8 mouse cellular contexts compared by ENCODE assay signal in the genomic region with DNA sequence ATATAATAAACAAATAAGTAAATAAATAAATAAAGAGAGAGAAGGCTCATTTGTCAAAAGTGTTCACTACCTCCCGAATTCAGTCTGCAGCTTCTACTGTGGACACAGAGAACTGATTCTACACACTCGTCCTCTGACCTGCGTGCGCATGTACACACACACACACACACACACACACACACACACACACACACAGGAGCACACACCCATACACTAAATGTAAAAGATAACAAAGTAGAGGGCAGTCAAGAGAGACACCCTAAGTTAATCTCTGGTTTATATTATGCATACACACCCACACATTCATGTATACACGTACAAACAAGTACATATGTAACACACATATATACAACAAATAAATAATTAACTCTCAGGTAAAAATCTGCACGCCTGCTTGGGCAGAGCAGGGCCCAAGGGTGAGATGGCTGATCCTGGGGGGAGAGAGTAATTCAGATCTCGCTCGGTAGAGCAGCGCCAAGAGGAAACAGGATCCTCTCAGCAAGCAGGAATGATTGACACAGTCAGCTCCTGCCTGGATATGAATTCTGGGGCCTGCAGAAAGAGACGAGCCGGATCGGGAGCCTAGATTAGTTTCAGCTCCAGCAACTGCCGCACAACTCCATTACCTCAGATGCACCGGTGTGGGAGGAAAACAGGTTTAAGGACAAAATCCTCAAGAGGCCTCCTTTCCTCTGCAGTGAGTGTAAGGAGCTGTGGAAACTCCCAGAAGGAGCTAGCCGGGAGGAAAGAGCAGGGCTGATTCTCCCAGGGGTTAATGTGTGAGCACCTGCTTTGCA. TPM values are rescaled to one million over a fixed set of nuclear protein-coding genes. Genes with fewer than 3 reads are reported as not detected.
DNase-seq lines count a peak whose midpoint lies in the region; ATAC-seq and TF ChIP-seq lines count a peak whose summit lies in the region.
"Had no signal": no experiment of that assay in that cellular context is flagged by ENCODE, and none has a peak within 500 bp of the region (broad histone marks: within the 10 kb centered on the region; RNA-seq: fewer than 3 reads in every experiment).

No protein-coding gene starts in this region.

- no peaks in the 10 kb centered on the region for H3K36me3 ChIP-seq in lung, embryonic 15.5 days
- no peaks in the 10 kb centered on the region for H3K36me3 ChIP-seq in forebrain, embryonic 11.5 days (ENCODE audit: control insufficient read depth, insufficient read depth, low read length)
- H3K36me3 ChIP-seq in limb, embryonic 13.5 days, result no peaks in the 10 kb centered on the region

- H3K4me3 ChIP-seq in lung, embryonic 15.5 days, result no peak overlapping the region
- H3K4me3 ChIP-seq in lung, adult 2 months (replicated peaks; ENCODE audit: extremely low read depth, low read depth, low read length), result no peak overlapping the region
- no peak overlapping the region for H3K4me3 ChIP-seq in forebrain, embryonic 11.5 days (ENCODE audit: low read depth, low read length)
- H3K4me3 ChIP-seq in limb, embryonic 13.5 days, result no peak overlapping the region

- H3K9me3 ChIP-seq in lung, embryonic 15.5 days, result no peaks in the 10 kb centered on the region
- H3K9me3 ChIP-seq in forebrain, embryonic 11.5 days (ENCODE audit: control insufficient read depth, low read length), result no peaks in the 10 kb centered on the region
- no peaks in the 10 kb centered on the region for H3K9me3 ChIP-seq in limb, embryonic 13.5 days

- no peak for TF ChIP-seq CTCF in lung, adult 2 months (IDR thresholded peaks at IDR 0.05; ENCODE audit: insufficient read depth, low read length)

- peak overlapping the region; percentile 43; the same call in 1 of the 2 replicates for H3K27ac ChIP-seq in lung, embryonic 15.5 days
- 0 out of 2 replicates have a peak overlapping the region, but pooled peaks have one; percentile 26 for H3K27ac ChIP-seq in forebrain, embryonic 11.5 days (ENCODE audit: low read depth, low read length)
- peak overlapping the region; percentile 69; the same call in 1 of the 2 replicates for H3K27ac ChIP-seq in limb, embryonic 13.5 days

- peaks cover 14% of the 10 kb centered on the region; the same call in 1 of the 2 replicates for H3K4me1 ChIP-seq in lung, embryonic 15.5 days
- H3K4me1 ChIP-seq in lung, adult 2 months (ENCODE audit: control insufficient read depth, insufficient read depth, low read length), result peaks cover 14% of the 10 kb centered on the region
- 0 out of 2 replicates have a peak, but pooled peaks cover 2% of the 10 kb centered on the region for H3K4me1 ChIP-seq in forebrain, embryonic 11.5 days (replicated peaks; ENCODE audit: control insufficient read depth, insufficient read depth, low read length)
- peaks cover 13% of the 10 kb centered on the region for H3K4me1 ChIP-seq in limb, embryonic 13.5 days

- H3K27me3 ChIP-seq in lung, embryonic 15.5 days, result no peaks in the 10 kb centered on the region
- H3K27me3 ChIP-seq in forebrain, embryonic 11.5 days (ENCODE audit: control insufficient read depth, insufficient read depth, low read length), result no peaks in the 10 kb centered on the region
- H3K27me3 ChIP-seq in limb, embryonic 13.5 days, result no peaks in the 10 kb centered on the region

- no peak for ATAC-seq in lung, embryonic 15.5 days (ENCODE audit: borderline replicate concordance, extremely low read depth, low FRiP score, low TSS enrichment)
- ATAC-seq in forebrain, embryonic 11.5 days (replicated peaks; ENCODE audit: low FRiP score), result no peak
- ATAC-seq in limb, embryonic 13.5 days (ENCODE audit: low FRiP score, low read depth), result no peak

- no peak for DNase-seq in lung, adult 2 months
- DNase-seq in forebrain, embryonic 11.5 days (ENCODE audit: low spot score), result no peak
- peak; percentile 72 for DNase-seq in skeletal muscle tissue, adult 2 months (ENCODE audit: low read depth, low spot score)
- no peak for DNase-seq in cerebellum, adult 11 months
- no peak for DNase-seq in lung, postnatal 36 days
- DNase-seq: gastrocnemius, postnatal 14 days had no signal

- WGBS in lung, embryonic 15.5 days, result 62% methylated on average over 15 of the region's 15 CpGs
- WGBS in lung, adult 2 months, result 62% methylated on average over 15 of the region's 15 CpGs
- 76% methylated on average over 15 of the region's 15 CpGs for WGBS in forebrain, embryonic 11.5 days
- WGBS in limb, embryonic 13.5 days, result 65% methylated on average over 15 of the region's 15 CpGs

- TF ChIP-seq POLR2A in lung, adult 2 months (IDR thresholded peaks at IDR 0.05; ENCODE audit: borderline replicate concordance, extremely low read depth, low read depth, low read length), result no peak

- 0 out of 2 replicates have a peak overlapping the region, but pooled peaks have one; percentile 14 for H3K9ac ChIP-seq in lung, embryonic 15.5 days
- H3K9ac ChIP-seq in forebrain, embryonic 11.5 days (ENCODE audit: low read length), result 0 out of 2 replicates have a peak overlapping the region, but pooled peaks have one; percentile 20
- H3K9ac ChIP-seq in limb, embryonic 13.5 days, result peak overlapping the region; percentile 3; the same call in 1 of the 2 replicates

- H3K4me2 ChIP-seq in lung, embryonic 15.5 days, result no peak overlapping the region
- no peak overlapping the region for H3K4me2 ChIP-seq in forebrain, embryonic 11.5 days (ENCODE audit: low read depth, low read length, severe bottlenecking)
- H3K4me2 ChIP-seq in limb, embryonic 13.5 days (replicated peaks), result no peak overlapping the region

RNA-seq across cellular contexts. Expression of gene Vps37b, which starts 17.4 kb away (rescaled TPM):
- 38.1 and 41.3 TPM in 2 replicates for polyA plus RNA-seq in lung, embryonic 15.5 days (2015; fragmentation: Nextera tagmentation; extraction: Ambion mirVana)
- polyA plus RNA-seq in lung, adult 2 months (2012; rRNA removed), result 36.6 and 39.3 TPM in 2 replicates
- 60.2 and 61.4 TPM in 2 replicates for polyA plus RNA-seq in forebrain, embryonic 11.5 days (2014; fragmentation: Nextera tagmentation; extraction: Ambion mirVana)
- 40.9 and 43.7 TPM in 2 replicates for polyA plus RNA-seq in limb, embryonic 13.5 days (2015; fragmentation: Nextera tagmentation; extraction: Ambion mirVana)

RNA-seq across cellular contexts. Expression of gene Abcb9, which starts 46.2 kb away (rescaled TPM):
- 1.9 and 3.6 TPM in 2 replicates for polyA plus RNA-seq in lung, embryonic 15.5 days (2015; fragmentation: Nextera tagmentation; extraction: Ambion mirVana)
- polyA plus RNA-seq in lung, adult 2 months (2012; rRNA removed), result 7.7 and 7.8 TPM in 2 replicates
- 1.6 and 1.7 TPM in 2 replicates for polyA plus RNA-seq in forebrain, embryonic 11.5 days (2014; fragmentation: Nextera tagmentation; extraction: Ambion mirVana)
- 2.9 and 3.0 TPM in 2 replicates for polyA plus RNA-seq in limb, embryonic 13.5 days (2015; fragmentation: Nextera tagmentation; extraction: Ambion mirVana)
